Mouse (Mus musculus) c-Kit-positive CD71-negative TER-119-negative erythroid progenitor cells, embryonic 14.5 days (primary cell): Measurements from ENCODE around the gene Cdh13.

Experiments used
- DNase-seq: peaks from one replicate; pipeline ENCODE4 v3.0.0-alpha.2; 2013; ENCODE audit warnings: low read depth

Cdh13 gene

GRCm38 (mm10) chr8:118565887-118566747 lies 282.6 kb downstream of the Cdh13 start:
- no peak for DNase-seq

- no peak for DNase-seq
Measured at GRCm38 (mm10) chr8:118569366-118569765, 285.8 kb downstream of the Cdh13 start.

DNA sequence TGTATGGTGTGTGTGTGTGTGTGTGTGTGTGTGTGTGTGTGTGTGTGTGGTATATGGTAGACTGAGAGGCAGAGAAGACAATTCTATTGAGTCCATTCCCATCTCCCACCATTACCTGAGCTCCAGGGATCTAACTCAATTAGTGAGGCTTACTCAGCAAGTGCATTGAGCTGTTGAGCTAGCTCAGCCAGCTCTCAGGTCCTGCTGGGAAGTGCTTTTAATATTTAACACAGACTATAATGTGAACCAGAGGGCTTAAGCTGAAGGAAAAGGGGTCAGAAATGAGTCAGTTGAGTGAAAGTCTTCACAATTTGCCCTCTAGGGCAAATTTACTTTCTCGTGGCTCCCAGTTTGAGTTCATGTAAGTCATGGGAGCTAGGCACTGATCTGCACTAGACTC lies 297.7 kb downstream of the Cdh13 start:
- no peak for DNase-seq

- no peak for DNase-seq
Measured at GRCm38 (mm10) chr8:118582185-118582584, 298.7 kb downstream of the Cdh13 start.

DNA sequence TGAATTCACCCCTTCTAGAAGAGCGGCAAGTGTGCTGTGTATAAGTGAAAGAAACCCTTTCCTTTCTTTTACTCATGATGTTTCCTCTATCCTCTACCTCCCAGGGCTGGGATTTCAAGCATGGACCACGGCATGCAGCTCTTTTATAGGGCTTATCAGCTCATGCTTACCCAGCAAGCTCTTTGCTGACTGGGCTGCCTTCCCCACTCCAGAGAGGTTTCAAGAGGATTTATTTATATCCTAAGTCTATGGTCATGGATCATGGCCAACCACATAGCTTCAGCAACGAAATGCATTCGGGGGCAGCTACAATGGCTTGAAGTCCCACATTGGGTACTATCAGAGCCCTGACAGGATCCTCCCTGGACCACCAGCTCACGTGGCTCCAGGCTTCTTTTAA lies 304.4 kb downstream of the Cdh13 start:
- no peak for DNase-seq

DNA sequence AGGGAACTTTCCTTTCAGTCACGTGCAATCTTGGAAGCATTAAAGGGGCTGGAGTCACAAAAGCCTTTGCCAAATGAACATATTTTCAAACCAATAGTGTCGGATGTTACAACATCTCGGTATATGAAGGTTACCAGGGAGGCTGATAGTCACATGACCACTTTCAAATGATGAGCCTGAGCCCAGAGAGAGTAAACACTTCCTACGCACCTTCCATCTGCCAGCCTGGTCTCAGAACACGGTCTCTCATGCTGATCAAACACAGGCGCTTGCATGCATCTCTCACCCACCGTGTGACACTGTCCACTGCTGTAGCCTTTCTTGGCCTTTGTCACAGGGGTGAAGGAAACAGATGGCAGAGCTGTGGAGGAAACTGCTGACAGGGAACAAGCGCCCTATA lies 313.3 kb downstream of the Cdh13 start:
- no peak for DNase-seq

- no peak for DNase-seq
Measured at GRCm38 (mm10) chr8:118601376-118601775, 317.8 kb downstream of the Cdh13 start.

DNA sequence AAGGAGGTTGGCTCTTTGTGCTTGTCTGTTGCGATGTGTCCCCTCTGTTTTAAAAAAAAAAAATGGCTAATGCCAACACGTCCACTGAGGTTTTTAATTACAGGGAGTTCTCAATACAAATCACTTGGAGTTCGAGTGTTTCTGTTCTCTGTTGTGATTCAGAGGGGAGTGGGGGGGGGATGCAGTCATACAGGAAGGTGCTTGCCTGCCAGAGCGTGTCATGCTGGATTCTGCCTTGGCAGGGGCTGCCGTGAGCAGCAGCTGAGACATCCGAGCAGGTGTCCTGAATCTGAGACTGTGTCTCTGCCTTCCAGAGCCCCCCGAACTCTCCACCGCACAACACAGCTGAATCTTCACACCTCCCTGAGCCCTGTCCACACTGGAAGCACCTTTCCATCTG lies 318.5 kb downstream of the Cdh13 start:
- DNase-seq, result no peak

GRCm38 (mm10) chr8:118611551-118611950 lies 328.0 kb downstream of the Cdh13 start:
- DNase-seq, result no peak

DNA sequence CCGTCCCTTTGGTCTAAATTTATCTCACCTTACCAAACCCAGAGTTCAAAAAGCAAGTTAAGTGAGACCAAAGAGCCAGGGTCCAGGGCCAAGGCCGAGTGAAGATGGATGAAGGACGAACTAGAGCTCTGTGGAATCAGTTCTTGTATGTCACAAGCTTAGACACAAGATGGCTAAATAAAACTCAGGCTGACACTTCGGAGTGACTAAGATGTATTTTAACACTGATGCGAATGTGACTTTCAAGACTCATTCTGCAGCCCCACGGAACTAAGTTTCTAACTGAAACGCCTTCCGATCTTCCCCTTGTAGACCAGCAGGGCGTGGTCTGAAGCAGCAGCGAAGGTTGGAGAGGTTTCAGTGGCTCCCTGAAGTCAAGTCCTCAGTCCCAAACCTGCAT lies 334.7 kb downstream of the Cdh13 start:
- DNase-seq, result no peak

- DNase-seq, result no peak
Measured at GRCm38 (mm10) chr8:118626425-118626824, 342.9 kb downstream of the Cdh13 start.

DNA sequence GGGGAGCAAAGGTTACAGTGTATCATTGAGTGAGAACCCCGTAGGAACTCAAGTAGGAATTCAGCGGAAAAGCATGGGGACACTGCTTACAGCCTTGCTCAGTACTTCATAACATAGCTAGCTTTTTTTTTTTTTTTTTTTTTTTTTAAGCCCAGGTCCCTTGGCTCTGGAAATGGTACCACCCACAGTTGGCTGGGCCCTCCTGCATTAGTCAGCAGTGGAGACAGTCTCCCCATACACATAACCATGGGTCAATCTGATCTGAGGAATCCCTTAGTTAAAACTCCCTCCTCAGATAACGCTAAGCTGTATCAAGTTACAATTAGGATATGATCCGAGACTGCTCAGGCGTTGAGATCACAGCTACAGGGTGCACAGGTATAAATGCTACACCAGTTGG lies 344.2 kb downstream of the Cdh13 start:
- DNase-seq, result no peak

DNA sequence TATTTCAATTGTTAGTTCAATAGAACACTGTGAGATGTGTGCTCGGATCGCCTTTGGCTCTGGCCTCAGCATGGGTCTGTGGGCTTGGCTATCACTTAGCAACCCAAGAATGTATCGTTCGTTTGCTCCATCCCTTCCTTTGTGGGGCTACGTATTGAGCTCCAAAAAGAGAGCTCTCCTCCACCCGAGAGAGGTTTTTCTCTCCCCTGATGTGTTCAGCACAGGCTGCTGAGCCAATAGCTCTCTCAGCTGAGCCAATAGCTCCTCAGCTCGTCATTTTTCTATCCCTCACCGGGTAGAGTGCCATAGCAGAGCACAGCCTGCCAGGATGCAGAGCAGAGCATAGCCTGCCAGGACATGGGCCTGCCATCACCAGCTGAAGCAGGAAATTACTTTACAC lies 345.2 kb downstream of the Cdh13 start:
- no peak for DNase-seq

- DNase-seq, result no peak
Measured at GRCm38 (mm10) chr8:118635296-118636060, 351.9 kb downstream of the Cdh13 start.

DNA sequence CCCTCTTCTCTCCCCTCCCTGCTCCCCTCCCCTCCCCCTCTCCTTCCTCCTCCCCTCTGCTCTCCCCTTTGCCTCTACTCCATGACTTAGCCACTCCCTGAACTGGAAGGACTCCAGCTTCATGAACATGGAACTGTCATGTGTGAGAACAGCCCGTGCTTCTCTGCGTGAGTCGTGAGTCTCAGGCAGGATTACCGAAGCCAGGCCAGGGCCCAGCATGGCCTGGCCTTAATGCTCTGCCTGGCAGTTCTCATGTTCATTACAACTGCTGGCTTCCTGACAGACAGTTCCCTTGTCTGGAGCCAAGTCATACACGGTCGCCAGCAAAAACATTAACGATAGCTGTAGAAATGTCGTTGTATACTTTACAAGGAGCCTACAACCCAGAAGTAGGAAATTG lies 356.1 kb downstream of the Cdh13 start:
- DNase-seq, result no peak

DNA sequence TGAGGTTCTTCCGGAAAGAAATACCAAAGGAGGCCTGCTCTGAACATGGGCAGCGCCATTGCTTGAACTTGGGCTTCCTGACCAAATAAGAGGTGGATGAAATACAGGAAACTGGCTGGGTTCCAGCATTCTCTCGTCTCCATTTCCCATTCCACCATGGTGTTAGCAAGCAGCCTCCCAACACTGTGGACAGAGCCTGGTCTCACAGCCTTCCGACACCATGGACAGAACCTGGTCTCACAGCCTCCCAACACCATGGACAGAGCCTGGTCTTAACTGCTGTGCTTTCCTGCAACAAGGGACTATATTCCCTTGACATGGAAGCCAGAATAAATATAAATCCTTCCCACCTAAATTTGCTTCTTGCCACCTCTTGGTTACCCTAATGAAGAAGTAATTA lies 358.3 kb downstream of the Cdh13 start:
- no peak for DNase-seq

GRCm38 (mm10) chr8:118648801-118649537 lies 365.4 kb downstream of the Cdh13 start:
- no peak for DNase-seq

DNA sequence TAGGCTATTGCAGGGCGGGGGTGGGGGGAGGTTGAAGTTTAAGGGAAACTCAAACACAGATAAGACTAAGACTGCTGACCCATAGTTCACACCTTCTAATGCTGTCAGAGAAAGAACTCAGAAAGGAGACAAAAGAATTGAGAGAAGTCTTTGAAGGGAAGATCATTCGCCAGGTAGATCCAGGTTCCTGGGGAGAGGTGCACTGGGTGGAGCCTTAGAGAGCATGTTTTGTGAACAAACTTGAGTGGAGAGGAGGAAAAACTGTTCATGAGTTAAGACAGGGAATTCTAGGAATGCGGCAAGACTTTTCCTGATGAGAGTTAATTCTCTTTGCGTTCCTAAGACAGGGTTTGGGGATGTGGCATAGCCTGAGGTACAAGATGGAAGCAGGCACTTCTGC lies 366.4 kb downstream of the Cdh13 start:
- no peak for DNase-seq

DNA sequence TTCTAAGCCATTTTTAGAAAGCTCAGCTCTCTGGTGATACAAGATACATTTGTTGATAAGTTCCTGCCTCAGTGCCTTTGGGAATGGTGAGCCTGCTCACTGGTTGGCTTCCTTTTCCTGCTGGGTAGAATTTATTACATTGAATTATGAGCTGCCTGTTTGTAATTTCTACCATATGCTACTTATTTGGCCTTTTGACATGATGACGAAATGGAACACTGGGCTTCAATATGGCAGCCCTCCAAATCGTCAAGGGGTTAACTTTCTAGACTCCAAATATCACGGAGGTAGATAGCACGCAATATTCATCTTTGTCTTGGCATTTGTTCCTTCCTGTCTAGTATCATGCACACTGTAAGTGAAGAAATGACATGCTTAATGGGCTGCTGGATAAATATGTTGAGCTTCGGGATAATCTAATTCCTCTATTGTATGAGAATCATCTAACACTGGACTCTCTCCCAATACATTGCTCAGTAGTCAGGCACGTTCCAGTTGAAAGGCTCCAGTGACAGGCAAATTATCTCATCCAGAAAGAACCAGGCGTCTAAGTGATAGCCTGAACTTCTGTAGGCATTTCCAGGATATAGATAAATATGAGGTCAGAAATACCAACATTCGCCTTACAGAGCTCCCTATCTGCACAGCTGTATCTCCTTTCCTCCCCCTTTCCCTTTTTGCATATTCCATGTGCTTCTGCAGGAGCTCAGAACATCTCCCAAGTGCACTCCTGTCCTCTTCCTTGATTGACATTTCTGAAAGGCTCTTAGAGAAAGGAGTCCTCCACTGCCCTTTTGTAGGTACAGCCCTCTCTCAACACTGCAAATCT lies 378.7 kb downstream of the Cdh13 start:
- no peak for DNase-seq

DNA sequence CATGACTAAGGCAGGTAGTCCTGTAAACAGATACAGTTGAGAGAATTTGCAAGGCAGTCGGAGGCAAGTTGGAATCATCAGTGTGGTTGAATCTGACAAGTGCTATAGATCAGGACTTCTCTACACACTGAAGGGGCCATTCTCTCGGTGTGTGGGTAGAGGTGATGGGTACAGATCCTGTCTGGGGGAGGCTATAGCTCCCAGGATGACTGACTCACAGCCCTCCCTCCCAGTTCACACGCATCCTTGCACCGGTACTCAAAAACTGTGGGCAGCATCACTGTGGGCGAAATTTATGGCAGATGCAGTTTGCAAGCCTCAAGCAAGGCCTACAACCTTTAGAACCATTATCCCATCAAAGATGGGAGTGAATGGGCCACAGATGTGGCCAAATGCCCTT lies 381.5 kb downstream of the Cdh13 start:
- no peak for DNase-seq

GRCm38 (mm10) chr8:118667736-118668135 lies 384.2 kb downstream of the Cdh13 start:
- no peak for DNase-seq

GRCm38 (mm10) chr8:118676233-118676632 lies 392.7 kb downstream of the Cdh13 start:
- DNase-seq, result no peak
